Mouse (Mus musculus) limb, embryonic 14.5 days (tissue): ENCODE results near the gene Rrp9. TPM values are rescaled to one million over a fixed set of nuclear protein-coding genes. Genes with fewer than 3 reads are reported as not detected.

ENCODE experiments used
- ATAC-seq: fragments of 200-750 bp; cut with Nextera tagmentation; 2 replicates; pipeline ENCODE4 v1.8.0; 2017; ENCODE audit warnings: low read depth, moderate number of reproducible peaks, moderate TSS enrichment; ENCODE audit not compliant: low FRiP score
- DNase-seq: peaks from one replicate; pipeline ENCODE4 v3.0.0-alpha.2; 2015; ENCODE audit warnings: low spot score
- H3K27ac ChIP-seq: fragments of 300-500 bp; sonication (generic); replicated peaks from 2 replicates; pipeline ENCODE4 v1.5.1; 2014; ENCODE audit warnings: low read depth, mild to moderate bottlenecking, low read length, moderate library complexity, mixed read lengths
- H3K27me3 ChIP-seq: fragments of 300-500 bp; sonication (generic); 2 replicates; pipeline ENCODE4 v1.6.1; 2014; ENCODE audit warnings: low read length, mixed read lengths; ENCODE audit not compliant: control insufficient read depth, insufficient read depth
- H3K36me3 ChIP-seq: fragments of 300-500 bp; sonication (generic); 2 replicates; pipeline ENCODE4 v1.6.1; 2014; ENCODE audit warnings: mild to moderate bottlenecking, low read length, moderate library complexity, mixed read lengths; ENCODE audit not compliant: control insufficient read depth, insufficient read depth
- H3K4me1 ChIP-seq: fragments of 300-500 bp; sonication (generic); 2 replicates; pipeline ENCODE4 v1.6.1; 2014; ENCODE audit warnings: antibody characterized with exemption, low read length, mixed read lengths; ENCODE audit not compliant: control insufficient read depth, insufficient read depth
- H3K4me2 ChIP-seq: fragments of 300-500 bp; sonication (generic); replicated peaks from 2 replicates; pipeline ENCODE4 v1.6.1; 2014; ENCODE audit warnings: low read depth, mild to moderate bottlenecking, low read length, moderate library complexity; ENCODE audit not compliant: severe bottlenecking
- H3K4me3 ChIP-seq: fragments of 300-500 bp; sonication (generic); replicated peaks from 2 replicates; pipeline ENCODE4 v1.5.1; 2014; ENCODE audit warnings: low read length
- H3K9ac ChIP-seq: fragments of 300-500 bp; sonication (generic); 2 replicates; pipeline ENCODE4 v1.6.1; 2014; ENCODE audit warnings: mild to moderate bottlenecking, low read depth, low read length, moderate library complexity; ENCODE audit not compliant: severe bottlenecking
- H3K9me3 ChIP-seq: fragments of 300-500 bp; sonication (generic); 2 replicates; pipeline ENCODE4 v1.6.1; 2016; ENCODE audit warnings: low read length; ENCODE audit not compliant: control insufficient read depth
- POLR2A ChIP-seq: fragments of 200-500 bp; IDR thresholded peaks from 2 replicates; pipeline ENCODE4 v1.8.0; 2012; ENCODE audit warnings: inconsistent platforms, mild to moderate bottlenecking, moderate library complexity, borderline replicate concordance; ENCODE audit not compliant: insufficient read depth, insufficient read length; ENCODE audit errors: extremely low read depth
- WGBS: fragments of 180-500 bp; shearing (Covaris S2); extraction: QIAGEN DNeasy Blood & Tissue Kit; methylation state at CpG from one replicate; pipeline ENCODE4 v1.1.7; 2014; 5-methylcytosine and 5-hydroxymethylcytosine counted together
- polyA plus RNA-seq, 2 experiments: library from polyadenylated mRNA; depleted of rRNA in 1 of 2; stranded (reverse) in 1 of 2; unstranded in 1 of 2; fragments of >200 nt; fragmentation: Nextera tagmentation in 1 of 2; extraction: Ambion mirVana in 1 of 2; gene quantifications; 2 replicates each; pipeline versions ENCODE4 v1.2.1 to v1.2.3; 2012 to 2014

The Rrp9 gene
- polyA plus RNA-seq, 2 experiments, result 42.7 to 44.2 TPM

DNA sequence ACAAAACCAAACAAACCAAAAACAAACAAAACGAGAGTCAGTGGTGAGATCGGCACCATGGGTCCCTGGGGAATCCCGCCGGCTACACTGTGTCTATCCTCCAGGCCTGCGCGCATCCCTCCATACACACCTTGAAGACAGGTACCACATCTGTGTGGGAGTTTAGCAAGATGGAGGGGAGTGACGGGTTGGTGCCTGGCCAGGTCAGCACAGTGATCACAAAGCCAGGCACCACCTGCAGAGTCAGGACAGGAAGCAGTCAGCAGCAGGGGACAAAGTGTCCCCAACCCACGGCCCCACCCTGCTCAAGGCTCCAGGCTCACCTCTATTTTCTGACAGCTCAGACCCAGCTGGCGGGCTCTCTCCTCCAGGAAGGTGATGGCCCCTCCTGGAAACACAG is 39.2 kb upstream of the Rrp9 start:
- Histone ChIP-seq H3K27ac (no peak overlapping the region), H3K9ac (0 out of 2 replicates have a peak overlapping the region, but pooled peaks have one; percentile 3), H3K36me3 (peaks cover 38% of the 10 kb centered on the region), H3K4me3 (no peak overlapping the region), H3K4me1 (peaks cover 12% of the 10 kb centered on the region), H3K27me3 (no peaks in the 10 kb centered on the region), H3K9me3 (no peaks in the 10 kb centered on the region), H3K4me2 (no peak overlapping the region)
- TF ChIP-seq POLR2A, result no peak
- WGBS, result 86% methylated on average over 9 of the region's 9 CpGs
- ATAC-seq, result no peak
- no peak for DNase-seq

DNA sequence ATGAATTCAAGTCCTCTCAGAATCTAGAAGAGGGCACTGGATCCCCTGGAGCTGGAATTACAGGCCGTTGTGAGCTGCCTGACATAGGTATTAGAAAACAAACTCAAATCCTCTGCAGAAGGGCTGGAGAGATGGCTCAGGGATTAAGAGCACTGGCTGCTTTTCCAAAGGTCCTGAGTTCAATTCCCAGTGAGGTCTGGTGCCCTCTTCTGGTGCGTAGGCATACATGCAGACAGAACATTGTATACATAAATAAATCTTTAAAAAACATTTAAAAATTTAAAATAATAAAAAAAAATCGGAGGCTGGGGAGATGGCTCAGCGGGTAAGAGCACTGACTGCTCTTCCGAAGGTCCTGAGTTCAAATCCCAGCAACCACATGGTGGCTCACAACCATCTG is 33.1 kb upstream of the Rrp9 start:
- no peak overlapping the region for H3K27ac ChIP-seq
- WGBS, result 78% methylated on average over 5 of the region's 5 CpGs
- H3K36me3 ChIP-seq, result peaks cover 5% of the 10 kb centered on the region; the same call in 1 of the 2 replicates
- no peak overlapping the region for H3K4me2 ChIP-seq
- no peaks in the 10 kb centered on the region for H3K9me3 ChIP-seq
- ATAC-seq, result no peak
- DNase-seq, result no peak
- H3K4me3 ChIP-seq, result no peak overlapping the region
- H3K4me1 ChIP-seq, result peaks cover 9% of the 10 kb centered on the region
- no peaks in the 10 kb centered on the region for H3K27me3 ChIP-seq
- TF ChIP-seq POLR2A, result no peak
- no peak overlapping the region for H3K9ac ChIP-seq

GRCm38 (mm10) chr9:106444836-106445235 is 30.9 kb upstream of the Rrp9 start:
- Histone ChIP-seq H3K27ac (no peak overlapping the region), H3K36me3 (peaks cover 5% of the 10 kb centered on the region; the same call in 1 of the 2 replicates), H3K9me3 (no peaks in the 10 kb centered on the region), H3K4me2 (no peak overlapping the region), H3K27me3 (no peaks in the 10 kb centered on the region), H3K4me3 (no peak overlapping the region), H3K4me1 (peaks cover 16% of the 10 kb centered on the region), H3K9ac (no peak overlapping the region)
- DNase-seq, result no peak
- 78% methylated on average over 4 of the region's 4 CpGs for WGBS
- TF ChIP-seq POLR2A, result no peak
- ATAC-seq, result no peak

DNA sequence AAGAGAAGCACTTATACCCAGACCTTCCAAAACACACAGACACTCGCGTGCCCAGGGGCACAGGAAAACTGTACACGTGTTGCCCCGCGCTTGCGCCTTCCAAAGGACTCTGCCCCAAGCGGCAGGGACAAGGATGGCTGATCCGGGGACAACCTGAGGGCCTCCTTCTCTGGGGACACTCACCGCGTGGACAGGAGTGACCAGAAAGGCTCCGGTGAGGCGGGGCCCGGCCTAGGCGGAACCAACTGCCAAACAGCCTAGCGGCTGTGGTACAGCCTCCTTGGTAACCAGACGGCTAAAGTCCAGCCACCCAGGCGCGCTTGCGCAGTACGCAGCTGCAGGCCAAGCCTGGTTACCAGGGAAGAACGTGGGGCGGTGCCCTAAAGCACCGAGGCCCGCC is 28.4 kb upstream of the Rrp9 start, which contains the start of the genes Abhd14b and Abhd14a:
Gene Abhd14b, plus strand, starts transcription at position 112 of the 400 bp plus-strand sequence.
Gene Abhd14a, minus strand, starts transcription at position 331 of the 400 bp plus-strand sequence.
- DNase-seq (peak; percentile 94), ATAC-seq (peak; percentile 86)
- Histone ChIP-seq H3K9me3 (no peaks in the 10 kb centered on the region), H3K4me1 (peaks cover 33% of the 10 kb centered on the region), H3K27me3 (no peaks in the 10 kb centered on the region), H3K9ac (peak within 1 kb of the TSS; percentile 68), H3K4me2 (peak within 1 kb of the TSS; percentile 86), H3K36me3 (no peaks in the 10 kb centered on the region), H3K4me3 (peak within 1 kb of the TSS; percentile 61), H3K27ac (peak within 1 kb of the TSS; percentile 69)
- 0 out of 2 replicates have a peak, but pooled peaks have one; percentile 60 for TF ChIP-seq POLR2A
- WGBS, result 1% methylated on average over 24 of the region's 24 CpGs

GRCm38 (mm10) chr9:106447951-106448350 is 27.8 kb upstream of the Rrp9 start:
- no peaks in the 10 kb centered on the region for H3K27me3 ChIP-seq
- TF ChIP-seq POLR2A, result no peak
- H3K9ac ChIP-seq, result peak overlapping the region; percentile 68
- no peaks in the 10 kb centered on the region for H3K36me3 ChIP-seq
- H3K27ac ChIP-seq, result peak overlapping the region; percentile 69
- 34% methylated on average over 9 of the region's 9 CpGs for WGBS
- H3K4me3 ChIP-seq, result peak overlapping the region; percentile 61
- peak overlapping the region; percentile 86 for H3K4me2 ChIP-seq
- DNase-seq (no peak), ATAC-seq (no peak)
- peaks cover 39% of the 10 kb centered on the region for H3K4me1 ChIP-seq
- no peaks in the 10 kb centered on the region for H3K9me3 ChIP-seq
